Mouse (Mus musculus) brain, adult 2 months (tissue): ENCODE data around the gene Aox1.

Experiments
- DNase-seq: peaks from one replicate; pipeline ENCODE4 v3.0.0; 2011; ENCODE audit warnings: low read depth, low spot score

Gene Aox1

GRCm38 (mm10) chr1:58065151-58065550, 35.4 kb downstream of the Aox1 start:
- DNase-seq: no peak

- DNase-seq: no peak
Observed at GRCm38 (mm10) chr1:58065606-58066005, 35.9 kb downstream of the Aox1 start.

- no peak for DNase-seq
Observed at GRCm38 (mm10) chr1:58069181-58069580, 39.5 kb downstream of the Aox1 start.

GRCm38 (mm10) chr1:58070091-58070490, 40.4 kb downstream of the Aox1 start:
- DNase-seq: peak; percentile 38

GRCm38 (mm10) chr1:58071006-58071405, 41.3 kb downstream of the Aox1 start:
- DNase-seq: no peak

GRCm38 (mm10) chr1:58071509-58071908, 41.8 kb downstream of the Aox1 start:
- no peak for DNase-seq

GRCm38 (mm10) chr1:58072416-58072815, 42.7 kb downstream of the Aox1 start:
- DNase-seq: no peak

GRCm38 (mm10) chr1:58072991-58073730, 43.4 kb downstream of the Aox1 start:
- no peak for DNase-seq

GRCm38 (mm10) chr1:58074266-58074665, 44.5 kb downstream of the Aox1 start:
- DNase-seq: no peak

- no peak for DNase-seq
Observed at GRCm38 (mm10) chr1:58077882-58078281, 48.2 kb downstream of the Aox1 start.

GRCm38 (mm10) chr1:58078390-58078789, 48.7 kb downstream of the Aox1 start:
- DNase-seq: no peak

GRCm38 (mm10) chr1:58079689-58080088, 50.0 kb downstream of the Aox1 start:
- peak; percentile 18 for DNase-seq

- no peak for DNase-seq
Observed at GRCm38 (mm10) chr1:58080446-58080845, 50.7 kb downstream of the Aox1 start.

GRCm38 (mm10) chr1:58081356-58081755, 51.6 kb downstream of the Aox1 start:
- DNase-seq: no peak

- DNase-seq: no peak
Observed at GRCm38 (mm10) chr1:58089316-58089715, 59.6 kb downstream of the Aox1 start.

GRCm38 (mm10) chr1:58090191-58090590, 60.5 kb downstream of the Aox1 start:
- peak; percentile 56 for DNase-seq

GRCm38 (mm10) chr1:58091213-58091612, 61.5 kb downstream of the Aox1 start:
- no peak for DNase-seq

- DNase-seq: no peak
Observed at GRCm38 (mm10) chr1:58091992-58092560, 62.3 kb downstream of the Aox1 start.

GRCm38 (mm10) chr1:58097338-58097737, 67.6 kb downstream of the Aox1 start:
- no peak for DNase-seq

- no peak for DNase-seq
Observed at GRCm38 (mm10) chr1:58099119-58099518, 69.4 kb downstream of the Aox1 start.

- DNase-seq: no peak
Observed at GRCm38 (mm10) chr1:58101531-58102146, 71.9 kb downstream of the Aox1 start.

GRCm38 (mm10) chr1:58102494-58102893, 72.8 kb downstream of the Aox1 start:
- DNase-seq: no peak

GRCm38 (mm10) chr1:58105685-58106084, 76.0 kb downstream of the Aox1 start:
- no peak for DNase-seq
